Mouse (Mus musculus): ENCODE results near the gene H2-Eb2.

H2-Eb2 gene

DNA sequence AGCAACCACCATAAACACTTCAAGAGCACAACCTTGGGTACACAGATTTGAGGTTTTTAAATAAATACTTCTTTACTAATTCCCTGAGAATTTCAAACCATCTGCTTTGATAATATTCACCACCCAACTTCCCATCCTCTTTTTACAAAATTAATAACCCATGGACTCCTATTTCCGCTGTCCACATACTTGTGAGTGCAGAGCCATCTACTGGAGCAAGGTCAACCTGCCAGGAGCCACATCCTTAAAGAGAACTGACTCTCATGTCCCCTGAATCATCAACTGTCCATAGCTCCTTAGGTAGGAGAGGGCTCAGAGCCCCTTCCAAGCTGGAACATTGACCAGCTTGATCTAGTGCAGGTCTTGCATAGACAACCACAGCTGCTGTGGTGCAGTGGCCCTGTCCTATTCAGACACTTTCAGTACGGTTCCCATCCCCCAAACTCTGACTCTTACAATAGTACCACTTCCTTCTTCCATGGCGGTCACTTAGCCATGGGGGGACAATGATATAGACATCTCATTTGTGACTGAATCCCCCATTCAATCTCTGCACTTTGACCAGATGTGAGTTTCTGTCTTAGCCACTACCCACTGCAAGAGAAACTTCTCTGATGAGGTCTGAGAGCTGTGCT is 38.3 kb downstream of the H2-Eb2 start:
- DNase-seq = no peak

DNA sequence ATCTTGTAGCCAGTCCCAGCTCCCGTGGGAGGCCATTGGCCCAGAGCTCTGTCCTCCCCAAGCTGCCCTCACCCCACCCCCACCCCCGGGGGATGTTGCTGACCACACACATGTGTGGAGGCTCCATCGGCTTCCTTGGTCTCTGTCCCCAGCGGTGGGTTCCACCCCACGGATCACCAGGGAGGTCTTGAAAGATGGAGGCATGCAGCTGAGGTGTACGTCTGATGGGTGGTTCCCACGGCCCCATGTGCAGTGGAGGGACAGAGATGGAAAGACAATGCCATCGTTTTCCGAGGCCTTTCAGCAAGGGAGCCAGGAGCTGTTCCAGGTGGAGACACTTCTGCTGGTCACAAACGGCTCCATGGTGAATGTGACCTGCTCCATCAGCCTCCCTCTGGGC is 39.6 kb downstream of the H2-Eb2 start:
- no peak for DNase-seq

DNA sequence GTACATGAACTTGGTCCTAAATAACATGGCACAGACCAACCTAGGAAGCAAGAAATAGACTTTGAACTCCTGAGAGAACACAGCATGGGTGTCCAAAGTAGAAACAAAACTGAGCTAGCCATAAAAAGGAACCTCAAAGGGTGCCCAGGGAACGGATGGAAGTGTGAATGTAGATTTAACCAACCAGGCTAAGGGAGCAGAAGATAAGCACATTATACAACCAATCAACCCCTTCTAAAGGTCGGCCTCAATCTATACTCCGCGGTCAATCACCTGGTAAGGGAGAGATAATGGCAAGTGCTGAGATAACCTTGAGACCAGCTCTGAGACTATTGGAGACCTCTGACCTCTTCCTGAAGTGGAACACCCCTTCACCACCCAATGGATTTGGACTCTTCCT is 45.1 kb downstream of the H2-Eb2 start:
- no peak for DNase-seq

DNA sequence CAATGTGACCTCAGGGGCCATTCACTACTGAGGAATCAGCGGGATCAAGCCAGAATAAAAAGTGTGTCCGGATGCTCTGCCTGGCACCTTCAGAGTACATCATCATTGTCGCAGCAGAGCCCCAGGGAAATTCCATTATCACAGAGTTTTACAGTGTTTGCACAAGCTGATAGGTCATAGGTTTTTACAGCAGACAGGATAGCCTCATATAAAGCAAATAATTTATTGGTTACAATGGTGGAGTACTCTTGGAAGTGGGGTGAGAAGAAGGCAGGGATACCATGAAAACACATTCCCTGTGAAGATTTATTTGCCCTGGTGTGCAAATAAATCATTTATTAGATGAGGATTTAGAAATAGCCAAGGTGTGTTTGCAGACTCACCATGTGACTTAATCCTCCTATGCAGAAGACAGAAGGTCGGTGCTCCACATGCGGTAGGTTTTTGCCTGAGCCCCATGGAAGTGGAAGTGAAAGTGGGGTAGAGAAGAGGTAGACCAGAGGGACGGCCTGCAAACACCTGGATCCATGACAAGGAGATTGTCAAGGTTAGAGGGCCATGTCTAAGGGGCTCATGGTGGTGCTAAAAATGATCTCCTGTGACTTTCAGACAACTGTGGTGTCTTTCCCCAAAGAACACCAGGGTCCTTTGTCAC is 47.7 kb downstream of the H2-Eb2 start:
- no peak for DNase-seq

DNA sequence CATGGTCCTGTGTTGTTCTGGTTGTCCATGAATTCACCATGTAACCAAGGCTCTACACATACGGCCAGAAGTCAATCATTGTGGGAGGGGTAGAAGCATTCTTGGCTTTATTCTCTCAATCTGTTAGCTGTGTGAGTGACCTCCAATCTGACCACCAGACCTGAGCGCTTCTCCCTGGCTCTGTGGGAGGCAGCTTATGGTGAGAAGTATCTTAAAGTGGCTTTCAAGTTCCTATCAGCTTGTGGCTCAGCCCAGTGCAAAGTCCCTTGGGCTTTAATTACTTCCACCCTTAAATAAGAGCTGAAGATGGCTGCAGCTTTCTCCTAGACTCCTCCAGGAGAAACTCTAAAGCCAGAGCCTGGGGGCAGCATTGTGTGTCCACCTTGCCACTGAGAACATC is 51.4 kb downstream of the H2-Eb2 start, which contains the start of gene Btnl1:
Gene Btnl1 (plus strand): TSS at position 286 of the 400 bp plus-strand sequence.
- DNase-seq = no peak

DNA sequence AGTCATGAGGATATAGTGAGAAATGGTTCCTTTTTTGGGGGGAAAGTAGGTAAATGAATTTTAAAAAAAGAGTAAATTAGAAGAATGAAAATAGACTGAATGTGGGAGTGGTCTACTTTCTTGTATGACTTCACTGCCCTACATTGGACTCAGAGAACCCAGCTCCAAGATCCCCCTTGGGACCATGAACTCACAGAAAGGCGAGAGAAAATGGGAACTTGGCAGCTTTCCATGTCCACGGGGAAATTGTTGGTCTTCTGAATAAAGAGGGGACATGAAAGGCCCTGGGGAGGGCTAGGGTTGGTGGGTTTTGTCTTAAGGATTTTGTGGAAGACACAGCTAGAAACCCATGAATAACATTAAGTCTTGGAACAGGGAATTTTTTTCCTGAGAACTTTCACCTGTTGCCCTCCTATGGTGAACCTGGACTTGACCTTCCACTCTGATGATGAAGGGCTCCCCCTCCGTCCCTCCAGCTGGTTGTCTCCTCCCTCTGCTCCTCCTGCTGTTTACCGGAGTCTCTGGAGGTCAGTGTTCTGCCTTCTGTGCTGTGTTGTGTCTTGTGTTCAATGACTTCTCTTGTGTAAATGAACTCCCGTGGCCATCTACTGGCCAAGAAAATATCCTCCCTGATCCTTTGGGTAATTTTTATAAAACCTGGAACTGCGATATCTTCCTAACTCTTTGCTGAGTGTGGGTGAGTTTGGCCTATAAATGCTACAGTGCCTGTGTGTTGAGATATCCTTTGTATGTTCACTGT is 52.2 kb downstream of the H2-Eb2 start:
- no peak for DNase-seq

DNA sequence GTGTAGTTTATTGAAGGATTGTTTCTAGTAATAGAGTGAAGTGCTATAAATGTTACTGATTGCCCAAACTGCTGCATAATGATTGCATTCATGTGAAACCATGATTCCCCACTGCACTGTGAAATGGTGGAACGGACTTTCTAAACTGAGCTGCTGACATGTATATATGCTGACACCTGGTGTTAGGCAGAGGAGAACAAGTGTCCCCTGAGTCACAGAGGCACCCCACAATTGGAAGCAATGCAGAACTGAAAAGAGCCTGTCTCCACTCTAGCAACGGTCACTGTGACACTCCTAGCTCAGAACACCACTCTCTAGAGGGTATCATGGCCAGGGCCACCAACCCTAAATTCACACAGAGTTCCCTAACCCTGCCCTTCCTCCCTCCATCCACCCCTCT is 53.3 kb downstream of the H2-Eb2 start:
- DNase-seq = no peak

DNA sequence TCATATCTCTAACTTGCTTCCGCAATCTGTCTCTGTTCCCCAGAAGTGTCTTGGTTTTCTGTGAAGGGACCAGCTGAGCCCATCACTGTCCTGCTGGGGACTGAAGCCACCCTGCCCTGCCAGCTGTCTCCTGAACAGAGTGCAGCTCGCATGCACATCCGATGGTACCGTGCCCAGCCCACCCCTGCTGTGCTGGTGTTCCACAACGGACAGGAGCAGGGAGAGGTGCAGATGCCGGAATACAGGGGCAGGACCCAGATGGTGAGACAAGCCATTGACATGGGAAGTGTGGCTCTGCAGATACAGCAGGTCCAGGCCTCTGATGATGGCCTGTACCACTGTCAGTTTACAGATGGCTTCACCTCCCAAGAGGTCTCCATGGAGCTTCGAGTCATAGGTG is 54.0 kb downstream of the H2-Eb2 start:
- DNase-seq = no peak

DNA sequence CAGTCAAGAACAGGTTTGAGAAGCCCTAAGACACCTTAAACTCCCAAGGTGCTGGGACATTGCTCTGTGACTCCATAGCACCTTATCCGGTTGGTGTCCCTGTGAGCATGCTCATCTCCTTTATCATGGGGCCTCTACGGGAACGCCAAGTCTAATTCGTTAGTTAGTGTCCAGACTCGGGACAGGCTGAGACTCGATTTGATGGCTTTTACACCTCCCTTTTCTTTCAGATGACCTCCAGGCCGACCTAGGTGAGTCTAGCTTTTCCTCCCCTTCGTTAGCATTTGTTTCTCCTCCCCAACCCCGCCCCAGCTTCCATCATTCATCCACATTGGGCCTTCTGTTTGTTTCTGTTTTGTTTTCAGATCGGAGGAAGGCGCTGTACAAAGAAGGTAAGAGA is 56.4 kb downstream of the H2-Eb2 start:
- no peak for DNase-seq

DNA sequence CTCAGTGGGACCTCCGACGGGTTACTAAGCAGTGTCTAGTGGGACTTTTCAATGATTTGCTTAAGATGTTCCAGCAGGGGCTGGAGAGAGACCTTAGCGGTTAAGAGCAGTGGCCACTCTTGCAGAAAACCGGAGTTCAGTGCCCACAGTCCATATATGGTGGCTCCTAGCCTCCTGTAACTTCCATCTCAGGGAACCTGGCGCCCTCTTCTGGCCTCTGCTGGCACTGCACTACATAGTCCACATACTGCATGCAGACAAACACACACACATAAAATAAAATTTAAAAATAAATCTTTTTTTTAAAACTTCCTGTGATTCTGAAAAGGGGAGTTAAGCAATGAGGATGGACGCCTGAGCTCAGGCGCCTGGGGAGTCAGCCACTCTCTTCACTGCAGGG is 57.7 kb downstream of the H2-Eb2 start:
- DNase-seq = no peak

DNA sequence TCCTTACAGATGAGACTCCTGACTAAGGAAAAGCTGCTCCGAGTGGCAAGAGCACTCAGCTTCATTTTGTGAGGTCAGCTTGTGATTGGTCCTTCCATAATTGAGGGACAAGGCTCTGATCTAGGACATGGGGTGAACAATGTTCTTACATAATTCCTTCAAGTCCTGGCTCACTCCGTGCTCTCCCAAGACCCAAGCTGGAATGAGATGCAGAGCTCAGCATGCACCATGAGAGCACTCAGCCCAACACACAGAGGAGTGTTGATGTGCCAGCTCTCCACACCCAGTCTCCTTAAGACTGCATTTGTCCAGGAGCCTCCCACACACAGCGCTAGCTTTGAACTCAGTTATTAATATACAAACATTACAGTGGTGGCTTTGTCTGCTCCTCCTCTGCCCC is 59.2 kb downstream of the H2-Eb2 start:
- no peak for DNase-seq

DNA sequence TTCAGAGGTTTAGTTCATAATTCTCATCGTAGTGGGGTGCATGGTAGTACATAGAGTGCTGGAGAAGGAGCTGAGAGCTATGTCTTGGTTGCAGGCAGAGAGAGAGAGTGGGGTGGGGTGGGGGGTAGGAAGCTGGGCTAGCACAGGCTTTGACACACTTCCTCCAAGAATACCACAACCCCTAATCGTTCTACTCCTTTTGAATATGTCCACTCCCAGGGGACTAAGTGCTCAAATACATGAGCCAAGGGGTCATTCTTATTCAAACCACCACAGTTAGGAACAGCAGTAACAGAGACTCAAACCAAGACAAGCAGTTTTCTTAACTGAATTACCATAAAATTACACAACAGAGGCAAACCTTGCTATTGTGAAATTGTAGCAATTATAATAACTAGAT is 61.2 kb downstream of the H2-Eb2 start:
- DNase-seq = no peak

DNA sequence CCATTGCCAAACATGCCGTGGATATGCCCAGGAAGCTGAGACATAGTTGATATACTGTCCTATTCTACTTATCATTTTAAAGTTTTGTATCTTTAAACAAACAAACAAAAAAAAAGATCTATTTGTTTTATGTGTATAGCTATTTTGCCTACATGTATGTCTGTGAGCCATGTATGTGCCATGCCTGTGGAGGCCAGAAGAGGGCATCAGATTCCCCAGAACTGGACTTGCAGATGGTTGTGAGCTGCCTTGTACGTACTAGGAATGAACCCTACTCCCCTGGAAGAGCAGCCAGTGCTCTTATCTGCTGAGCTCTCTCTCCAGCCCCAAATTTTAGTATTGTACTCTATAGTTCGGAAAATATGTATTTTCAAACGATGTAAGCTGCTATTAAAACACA is 63.0 kb downstream of the H2-Eb2 start:
- peak; percentile 28 to 65 for DNase-seq

All from kidney, adult 8-10 months (tissue).